Mouse (Mus musculus) hindbrain, embryonic 10.5 days (tissue): ENCODE data around the gene Ccpg1os. TPM values are rescaled to one million over a fixed set of nuclear protein-coding genes. Genes with fewer than 3 reads are reported as not detected.

Source experiments
- DNase-seq: peaks from one replicate; pipeline ENCODE4 v3.0.0-alpha.2; 2017; ENCODE audit warnings: low spot score
- H3K27ac ChIP-seq: fragments of 300-500 bp; sonication (generic); 2 replicates; pipeline ENCODE4 v1.5.1; 2016; ENCODE audit warnings: mild to moderate bottlenecking, moderate library complexity
- H3K27me3 ChIP-seq: fragments of 300-500 bp; sonication (generic); 2 replicates; pipeline ENCODE4 v1.6.1; 2016; ENCODE audit warnings: mild to moderate bottlenecking; ENCODE audit not compliant: poor library complexity, insufficient read depth, severe bottlenecking
- H3K36me3 ChIP-seq: fragments of 300-500 bp; sonication (generic); 2 replicates; pipeline ENCODE4 v1.6.1; 2016; ENCODE audit warnings: mild to moderate bottlenecking, moderate library complexity
- H3K4me1 ChIP-seq: fragments of 300-500 bp; sonication (generic); replicated peaks from 2 replicates; pipeline ENCODE4 v1.6.1; 2016; ENCODE audit warnings: mild to moderate bottlenecking
- H3K4me3 ChIP-seq: fragments of 300-500 bp; sonication (generic); 2 replicates; pipeline ENCODE4 v1.5.1; 2016; ENCODE audit warnings: mild to moderate bottlenecking, moderate library complexity
- H3K9me3 ChIP-seq: fragments of 300-500 bp; sonication (generic); 2 replicates; pipeline ENCODE4 v1.6.1; 2016; ENCODE audit warnings: mild to moderate bottlenecking, moderate library complexity
- WGBS: fragments of 180-500 bp; shearing (Covaris S2); methylation state at CpG from one replicate; pipeline ENCODE4 v1.1.7; 2016; 5-methylcytosine and 5-hydroxymethylcytosine counted together
- polyA plus RNA-seq: library from polyadenylated mRNA; unstranded; fragments of >200 nt; fragmentation: Nextera tagmentation; extraction: Ambion mirVana; gene quantifications from 2 replicates; pipeline ENCODE4 v1.2.1, GENCODE M21; 2016

Gene Ccpg1os
- polyA plus RNA-seq, 1 experiment from 2014 or later, result 27.6 TPM

- Histone ChIP-seq H3K9me3 (no peaks in the 10 kb centered on the region), H3K4me3 (no peak overlapping the region), H3K36me3 (no peaks in the 10 kb centered on the region), H3K27me3 (no peaks in the 10 kb centered on the region), H3K4me1 (no peaks in the 10 kb centered on the region), H3K27ac (no peak overlapping the region)
- DNase-seq, result no peak
- WGBS, result 91% methylated on average over 5 of the region's 5 CpGs
Measured at GRCm38 (mm10) chr9:72972435-72972834, 12.7 kb downstream of the Ccpg1os start.

- Histone ChIP-seq H3K27ac (no peak overlapping the region), H3K9me3 (no peaks in the 10 kb centered on the region), H3K36me3 (no peaks in the 10 kb centered on the region), H3K27me3 (no peaks in the 10 kb centered on the region), H3K4me3 (no peak overlapping the region), H3K4me1 (no peaks in the 10 kb centered on the region)
- no peak for DNase-seq
- WGBS, result 70% methylated on average over 7 of the region's 7 CpGs
Measured at GRCm38 (mm10) chr9:72969874-72970273, 15.3 kb downstream of the Ccpg1os start.

GRCm38 (mm10) chr9:72968349-72969061, 16.7 kb downstream of the Ccpg1os start:
- H3K36me3 ChIP-seq, result no peaks in the 10 kb centered on the region
- H3K9me3 ChIP-seq, result no peaks in the 10 kb centered on the region
- peak; percentile 18 for DNase-seq
- no peak overlapping the region for H3K4me3 ChIP-seq
- 35% methylated on average over 11 of the region's 11 CpGs for WGBS
- H3K4me1 ChIP-seq, result no peaks in the 10 kb centered on the region
- no peak overlapping the region for H3K27ac ChIP-seq
- no peaks in the 10 kb centered on the region for H3K27me3 ChIP-seq

- H3K4me3 ChIP-seq, result no peak overlapping the region
- H3K9me3 ChIP-seq, result no peaks in the 10 kb centered on the region
- H3K27ac ChIP-seq, result no peak overlapping the region
- H3K4me1 ChIP-seq, result peaks cover 12% of the 10 kb centered on the region
- DNase-seq, result no peak
- no peaks in the 10 kb centered on the region for H3K36me3 ChIP-seq
- no peaks in the 10 kb centered on the region for H3K27me3 ChIP-seq
- 80% methylated on average over 15 of the region's 15 CpGs for WGBS
Measured at GRCm38 (mm10) chr9:72961959-72962358, 23.2 kb downstream of the Ccpg1os start.

GRCm38 (mm10) chr9:72961346-72961745, 23.8 kb downstream of the Ccpg1os start:
- Histone ChIP-seq H3K9me3 (no peaks in the 10 kb centered on the region), H3K27me3 (no peaks in the 10 kb centered on the region), H3K36me3 (no peaks in the 10 kb centered on the region), H3K27ac (no peak overlapping the region), H3K4me3 (no peak overlapping the region), H3K4me1 (peaks cover 12% of the 10 kb centered on the region)
- DNase-seq, result no peak
- WGBS, result 76% methylated on average over 8 of the region's 8 CpGs

- H3K36me3 ChIP-seq, result no peaks in the 10 kb centered on the region
- H3K9me3 ChIP-seq, result no peaks in the 10 kb centered on the region
- peaks cover 12% of the 10 kb centered on the region for H3K4me1 ChIP-seq
- WGBS, result 3% methylated on average over 43 of the region's 43 CpGs
- DNase-seq, result peak; percentile 90
- H3K27me3 ChIP-seq, result no peaks in the 10 kb centered on the region
- H3K27ac ChIP-seq, result peak within 1 kb of the TSS; percentile 85
- H3K4me3 ChIP-seq, result peak within 1 kb of the TSS; percentile 64
Measured at GRCm38 (mm10) chr9:72958521-72959450, 26.4 kb downstream of the Ccpg1os start, which contains the start of the genes Dyx1c1 and Gm44503. TSS of gene Dyx1c1 (plus strand) at chr9:72958785. TSS of gene Gm44503 (plus strand) at chr9:72958852.

GRCm38 (mm10) chr9:72955546-72955945, 29.6 kb downstream of the Ccpg1os start:
- WGBS, result 22% methylated on average over 1 of the region's 1 CpGs
- H3K9me3 ChIP-seq, result no peaks in the 10 kb centered on the region
- peak; percentile 58 for DNase-seq
- no peaks in the 10 kb centered on the region for H3K27me3 ChIP-seq
- peaks cover 12% of the 10 kb centered on the region for H3K4me1 ChIP-seq
- no peaks in the 10 kb centered on the region for H3K36me3 ChIP-seq
- no peak overlapping the region for H3K4me3 ChIP-seq
- H3K27ac ChIP-seq, result no peak overlapping the region

GRCm38 (mm10) chr9:72954746-72955145, 30.4 kb downstream of the Ccpg1os start:
- Histone ChIP-seq H3K27ac (no peak overlapping the region), H3K9me3 (no peaks in the 10 kb centered on the region), H3K4me3 (no peak overlapping the region), H3K36me3 (no peaks in the 10 kb centered on the region), H3K4me1 (peaks cover 12% of the 10 kb centered on the region), H3K27me3 (no peaks in the 10 kb centered on the region)
- DNase-seq, result peak; percentile 38
- WGBS, result 59% methylated on average over 2 of the region's 2 CpGs

GRCm38 (mm10) chr9:72949572-72949971, 35.6 kb downstream of the Ccpg1os start:
- H3K9me3 ChIP-seq, result peaks cover 11% of the 10 kb centered on the region; the same call in 1 of the 2 replicates
- H3K27ac ChIP-seq, result no peak overlapping the region
- H3K4me1 ChIP-seq, result no peaks in the 10 kb centered on the region
- no peaks in the 10 kb centered on the region for H3K27me3 ChIP-seq
- WGBS, result 77% methylated on average over 7 of the region's 7 CpGs
- no peak for DNase-seq
- no peak overlapping the region for H3K4me3 ChIP-seq
- peaks cover 32% of the 10 kb centered on the region for H3K36me3 ChIP-seq

GRCm38 (mm10) chr9:72947010-72947409, 38.2 kb downstream of the Ccpg1os start:
- Histone ChIP-seq H3K9me3 (peaks cover 11% of the 10 kb centered on the region; the same call in 1 of the 2 replicates), H3K4me3 (no peak overlapping the region), H3K4me1 (no peaks in the 10 kb centered on the region), H3K36me3 (peaks cover 55% of the 10 kb centered on the region), H3K27ac (no peak overlapping the region), H3K27me3 (no peaks in the 10 kb centered on the region)
- 97% methylated on average over 1 of the region's 1 CpGs for WGBS
- no peak for DNase-seq

GRCm38 (mm10) chr9:72944286-72944685, 40.9 kb downstream of the Ccpg1os start:
- WGBS, result 90% methylated on average over 13 of the region's 13 CpGs
- Histone ChIP-seq H3K36me3 (peaks cover 55% of the 10 kb centered on the region), H3K4me3 (no peak overlapping the region), H3K9me3 (peaks cover 11% of the 10 kb centered on the region; the same call in 1 of the 2 replicates), H3K27ac (no peak overlapping the region), H3K27me3 (no peaks in the 10 kb centered on the region), H3K4me1 (no peaks in the 10 kb centered on the region)
- DNase-seq, result no peak

- Histone ChIP-seq H3K27me3 (no peaks in the 10 kb centered on the region), H3K4me3 (no peak overlapping the region), H3K27ac (no peak overlapping the region), H3K9me3 (peaks cover 11% of the 10 kb centered on the region; the same call in 1 of the 2 replicates), H3K36me3 (peaks cover 55% of the 10 kb centered on the region), H3K4me1 (no peaks in the 10 kb centered on the region)
- DNase-seq, result no peak
- 60% methylated on average over 3 of the region's 3 CpGs for WGBS
Measured at GRCm38 (mm10) chr9:72943424-72943823, 41.8 kb downstream of the Ccpg1os start.

GRCm38 (mm10) chr9:72936301-72936700, 48.9 kb downstream of the Ccpg1os start:
- H3K4me3 ChIP-seq, result no peak overlapping the region
- no peak overlapping the region for H3K27ac ChIP-seq
- no peaks in the 10 kb centered on the region for H3K27me3 ChIP-seq
- 0 out of 2 replicates have a peak, but pooled peaks cover 4% of the 10 kb centered on the region for H3K9me3 ChIP-seq
- no peaks in the 10 kb centered on the region for H3K4me1 ChIP-seq
- H3K36me3 ChIP-seq, result peaks cover 35% of the 10 kb centered on the region
- WGBS, result 75% methylated on average over 2 of the region's 2 CpGs
- no peak for DNase-seq
